Mouse (Mus musculus) lung, embryonic 14.5 days (tissue): ENCODE data around the gene Bhlhb9. TPM values are rescaled to one million over a fixed set of nuclear protein-coding genes. Genes with fewer than 3 reads are reported as not detected.
"Not testable (repeated sequence)": the region's sequence is repeated elsewhere in the genome, so short reads cannot be mapped to it uniquely, and the experiment has no call there.

Experiments used
- ATAC-seq: fragments of 200-750 bp; cut with Nextera tagmentation; 2 replicates; pipeline ENCODE4 v1.8.0; 2017; ENCODE audit warnings: mild to moderate bottlenecking, moderate TSS enrichment, moderate library complexity; ENCODE audit not compliant: insufficient read depth
- DNase-seq: peaks from one replicate; pipeline ENCODE4 v3.0.0-alpha.2; 2015
- H3K27ac ChIP-seq: fragments of 300-500 bp; sonication (generic); 2 replicates; pipeline ENCODE4 v1.5.1; 2014; ENCODE audit warnings: low read depth, mild to moderate bottlenecking, moderate library complexity
- H3K27me3 ChIP-seq: fragments of 300-500 bp; sonication (generic); 2 replicates; pipeline ENCODE4 v1.6.1; 2014; ENCODE audit warnings: low read length, control low read depth; ENCODE audit not compliant: insufficient read depth
- H3K36me3 ChIP-seq: fragments of 300-500 bp; sonication (generic); 2 replicates; pipeline ENCODE4 v1.6.1; 2014; ENCODE audit warnings: control low read depth; ENCODE audit not compliant: insufficient read depth
- H3K4me1 ChIP-seq: fragments of 300-500 bp; sonication (generic); 2 replicates; pipeline ENCODE4 v1.6.1; 2014; ENCODE audit warnings: antibody characterized with exemption, control low read depth; ENCODE audit not compliant: insufficient read depth
- H3K4me2 ChIP-seq: fragments of 300-500 bp; sonication (generic); 2 replicates; pipeline ENCODE4 v1.6.1; 2014; ENCODE audit warnings: mild to moderate bottlenecking
- H3K4me3 ChIP-seq: fragments of 300-500 bp; sonication (generic); 2 replicates; pipeline ENCODE4 v1.5.1; 2014; ENCODE audit warnings: low read depth, low read length
- H3K9ac ChIP-seq: fragments of 300-500 bp; sonication (generic); 2 replicates; pipeline ENCODE4 v1.6.1; 2014
- H3K9me3 ChIP-seq: fragments of 300-500 bp; sonication (generic); 2 replicates; pipeline ENCODE4 v1.6.1; 2016; ENCODE audit warnings: low read depth, low read length, control low read depth
- CTCF ChIP-seq: IDR thresholded peaks from 2 replicates; pipeline ENCODE4 v1.5.1; 2016; ENCODE audit warnings: antibody characterized with exemption, low read depth
- WGBS: fragments of 180-500 bp; shearing (Covaris S2); extraction: QIAGEN DNeasy Blood & Tissue Kit; methylation state at CpG from one replicate; pipeline ENCODE4 v1.1.7; 2014; 5-methylcytosine and 5-hydroxymethylcytosine counted together
- polyA plus RNA-seq: library from polyadenylated mRNA; unstranded; fragments of >200 nt; fragmentation: Nextera tagmentation; extraction: Ambion mirVana; gene quantifications from 2 replicates; pipeline ENCODE4 v1.2.1, GENCODE M21; 2014

Bhlhb9 gene
- polyA plus RNA-seq, 1 experiment from 2014 or later: 52.1 TPM

- no peaks in the 10 kb centered on the region for H3K9me3 ChIP-seq
- peaks cover 16% of the 10 kb centered on the region; the same call in 1 of the 2 replicates for H3K36me3 ChIP-seq
- ATAC-seq (no peak), DNase-seq (no peak)
- WGBS: 77% methylated on average over 3 of the region's 3 CpGs
- no peak overlapping the region for H3K9ac ChIP-seq
- no peaks in the 10 kb centered on the region for H3K4me1 ChIP-seq
- no peak overlapping the region for H3K4me2 ChIP-seq
- no peak overlapping the region for H3K4me3 ChIP-seq
- no peak overlapping the region for H3K27ac ChIP-seq
- no peaks in the 10 kb centered on the region for H3K27me3 ChIP-seq
- TF ChIP-seq CTCF: no peak
These were observed 6.8 kb downstream of the Bhlhb9 start for GRCm38 (mm10) chrX:135804149-135804548.

DNA sequence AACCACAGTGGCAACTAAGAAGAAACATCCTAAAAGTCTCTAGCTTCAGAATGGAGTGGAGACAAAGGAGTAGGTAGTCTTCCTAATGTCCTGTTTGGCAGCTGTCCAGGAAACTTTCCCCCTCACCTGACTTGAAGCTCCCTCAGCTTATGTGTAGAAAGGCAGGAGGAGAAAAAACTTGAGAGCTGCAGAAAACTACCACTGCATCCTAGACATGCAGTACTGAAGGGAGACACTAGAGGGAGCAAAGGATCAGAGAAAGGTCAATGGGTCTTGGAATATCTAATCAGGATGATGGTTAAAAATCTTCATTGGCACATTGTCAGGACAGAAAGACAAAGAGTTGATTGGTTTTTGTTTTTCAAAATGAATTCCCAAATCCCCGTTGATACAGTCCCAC, 8.4 kb downstream of the Bhlhb9 start:
- 16% methylated on average over 1 of the region's 1 CpGs for WGBS

DNA sequence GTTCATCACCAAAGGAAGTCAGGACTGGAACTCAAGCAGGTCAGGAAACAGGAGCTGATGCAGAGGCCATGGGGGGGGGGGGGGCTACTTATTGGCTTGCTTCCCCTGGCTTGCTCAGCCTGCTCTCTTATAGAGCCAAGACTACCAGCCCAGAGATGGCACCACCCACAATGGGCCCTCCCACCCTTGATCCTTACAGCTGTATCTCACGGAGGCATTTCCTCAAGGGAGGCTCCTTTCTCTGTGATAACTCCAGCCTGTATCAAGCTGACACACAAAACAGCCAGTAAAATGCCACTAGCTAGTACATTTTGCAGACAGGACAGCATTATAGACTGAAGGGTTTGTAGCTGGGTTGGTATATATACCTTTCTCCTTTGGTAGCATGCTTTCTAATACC, 38.5 kb downstream of the Bhlhb9 start:
- H3K36me3 ChIP-seq, H3K4me3 ChIP-seq, H3K9ac ChIP-seq, H3K27me3 ChIP-seq, DNase-seq, H3K4me2 ChIP-seq, H3K9me3 ChIP-seq, ATAC-seq, H3K4me1 ChIP-seq, H3K27ac ChIP-seq: not testable (repeated sequence)
- WGBS: 33% methylated on average over 1 of the region's 1 CpGs

More for the DNA sequence above, 8.4 kb downstream of the Bhlhb9 start:
- Histone ChIP-seq H3K36me3 (peaks cover 3% of the 10 kb centered on the region; the same call in 1 of the 2 replicates), H3K27ac (no peak overlapping the region), H3K9me3 (no peaks in the 10 kb centered on the region), H3K4me3 (no peak overlapping the region), H3K4me1 (no peaks in the 10 kb centered on the region), H3K4me2 (no peak overlapping the region), H3K9ac (no peak overlapping the region), H3K27me3 (no peaks in the 10 kb centered on the region)
- ATAC-seq (no peak), DNase-seq (peak; percentile 56)
- peak; percentile 74 for TF ChIP-seq CTCF

DNA sequence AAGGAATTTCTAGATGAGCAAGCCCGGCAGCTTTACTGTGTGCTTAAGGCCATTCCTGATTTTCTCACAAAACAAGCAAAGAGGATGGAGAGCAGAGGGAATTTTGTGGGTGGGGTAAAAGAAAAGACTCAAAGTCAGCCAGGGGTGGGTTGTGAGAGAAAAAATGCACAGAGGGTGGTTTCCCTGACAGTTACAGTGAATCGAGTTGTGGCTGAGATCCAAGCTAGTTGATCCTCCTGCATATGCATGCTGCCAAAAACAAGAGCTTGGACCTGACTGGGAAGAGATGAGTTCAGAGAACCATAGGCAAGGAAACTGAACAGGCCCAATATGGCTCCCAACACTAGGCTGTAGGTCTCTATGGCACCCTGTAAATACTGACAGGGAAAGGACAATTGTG, 40.5 kb downstream of the Bhlhb9 start:
- DNase-seq (no peak), ATAC-seq (no peak)
- WGBS: 70% methylated on average over 2 of the region's 2 CpGs
- Histone ChIP-seq H3K27me3 (no peaks in the 10 kb centered on the region), H3K36me3 (no peaks in the 10 kb centered on the region), H3K9ac (no peak overlapping the region), H3K4me2 (no peak overlapping the region), H3K4me3 (no peak overlapping the region), H3K4me1 (no peaks in the 10 kb centered on the region), H3K27ac (no peak overlapping the region), H3K9me3 (no peaks in the 10 kb centered on the region)
- TF ChIP-seq CTCF: no peak

GRCm38 (mm10) chrX:135838521-135839360, 41.3 kb downstream of the Bhlhb9 start, which contains the start of gene Gprasp2:
Gene Gprasp2 (plus strand): TSS chrX:135839034.
- whole genome bisulfite sequencing: 5% methylated on average over 26 of the region's 32 CpGs
- H3K4me3 ChIP-seq: peak within 1 kb of the TSS; percentile 39
- not testable (repeated sequence) for H3K36me3 ChIP-seq, H3K27ac ChIP-seq, H3K9ac ChIP-seq, H3K27me3 ChIP-seq, H3K9me3 ChIP-seq, H3K4me1 ChIP-seq
- H3K4me2 ChIP-seq: peak within 1 kb of the TSS; percentile 70
- ATAC-seq: peak; percentile 89
- DNase-seq: peak; percentile 62

GRCm38 (mm10) chrX:135839397-135840391, 42.3 kb downstream of the Bhlhb9 start:
- not testable (repeated sequence) for H3K9ac ChIP-seq

GRCm38 (mm10) chrX:135866806-135867205, 69.4 kb downstream of the Bhlhb9 start:
- not testable (repeated sequence) for H3K27me3 ChIP-seq, H3K4me1 ChIP-seq, ATAC-seq, H3K27ac ChIP-seq, H3K36me3 ChIP-seq, H3K9ac ChIP-seq, H3K4me2 ChIP-seq, DNase-seq, H3K4me3 ChIP-seq, H3K9me3 ChIP-seq
- WGBS: 76% methylated on average over 9 of the region's 9 CpGs

More at GRCm38 (mm10) chrX:135839397-135840391, 42.3 kb downstream of the Bhlhb9 start:
- not testable (repeated sequence) for H3K9me3 ChIP-seq, H3K27me3 ChIP-seq, H3K36me3 ChIP-seq, H3K4me1 ChIP-seq, H3K27ac ChIP-seq
- ATAC-seq: peak; percentile 40
- 13% methylated on average over 16 of the region's 17 CpGs for WGBS
- DNase-seq: peak; percentile 71
- peak overlapping the region; percentile 70 for H3K4me2 ChIP-seq
- peak overlapping the region; percentile 39 for H3K4me3 ChIP-seq
- peak; percentile 66 for TF ChIP-seq CTCF
